Mouse (Mus musculus) G1E (cell line): ENCODE measurements around the gene Sctr.

ENCODE experiments used
- CTCF ChIP-seq: IDR thresholded peaks from 2 replicates; pipeline ENCODE4 v1.5.1; 2012; ENCODE audit warnings: low read depth, low read length, inconsistent platforms, mixed read lengths
- GATA1 ChIP-seq: IDR thresholded peaks from 2 replicates; pipeline ENCODE4 v1.6.1; 2012; ENCODE audit warnings: borderline replicate concordance, low read length, inconsistent platforms, mixed read lengths

DNA sequence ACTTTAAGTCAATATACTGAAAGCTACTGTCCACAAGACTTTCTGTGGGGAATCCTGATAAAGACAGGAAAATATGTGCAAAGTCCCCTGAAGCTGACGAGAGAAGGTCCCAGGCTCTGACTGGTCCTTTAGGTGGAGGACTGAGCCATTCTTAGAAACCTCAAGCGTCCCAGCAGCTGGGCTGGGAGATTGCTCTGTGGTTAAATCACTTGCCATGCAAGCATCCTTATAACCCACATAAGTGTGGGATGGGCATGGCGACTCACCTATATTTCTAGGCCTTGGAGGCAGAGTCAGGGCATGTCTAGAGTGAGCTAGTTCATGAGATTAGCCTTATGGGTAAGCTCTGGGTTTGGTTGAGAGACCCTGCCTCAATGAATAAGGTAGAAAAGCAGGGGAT lies 59.9 kb downstream of the Sctr start:
- TF ChIP-seq CTCF: no peak
- TF ChIP-seq GATA1: no peak
